Mouse (Mus musculus) frontal cortex, adult 2 months (tissue): Measurements from ENCODE around the gene Ppdpf. TPM values are rescaled to one million over a fixed set of nuclear protein-coding genes. Genes with fewer than 3 reads are reported as not detected.
"Not testable (repeated sequence)": the region's sequence is repeated elsewhere in the genome, so short reads cannot be mapped to it uniquely, and the experiment has no call there.

Experiments used
- DNase-seq, 2 experiments: peaks; one replicate each; pipeline ENCODE4 v3.0.0; 2022; ENCODE audit warnings: low spot score in 1 of 2; ENCODE audit errors: extremely low spot score in 1 of 2
- polyA plus RNA-seq: library from polyadenylated mRNA; depleted of rRNA; stranded (reverse); fragments of >200 nt; gene quantifications from 2 replicates; pipeline ENCODE4 v1.2.3, GENCODE M21; 2012

Ppdpf gene
- polyA plus RNA-seq, 1 experiment = 117 TPM

GRCm38 (mm10) chr2:181158471-181158870 lies 28.6 kb upstream of the Ppdpf start:
- no peak for DNase-seq

DNA sequence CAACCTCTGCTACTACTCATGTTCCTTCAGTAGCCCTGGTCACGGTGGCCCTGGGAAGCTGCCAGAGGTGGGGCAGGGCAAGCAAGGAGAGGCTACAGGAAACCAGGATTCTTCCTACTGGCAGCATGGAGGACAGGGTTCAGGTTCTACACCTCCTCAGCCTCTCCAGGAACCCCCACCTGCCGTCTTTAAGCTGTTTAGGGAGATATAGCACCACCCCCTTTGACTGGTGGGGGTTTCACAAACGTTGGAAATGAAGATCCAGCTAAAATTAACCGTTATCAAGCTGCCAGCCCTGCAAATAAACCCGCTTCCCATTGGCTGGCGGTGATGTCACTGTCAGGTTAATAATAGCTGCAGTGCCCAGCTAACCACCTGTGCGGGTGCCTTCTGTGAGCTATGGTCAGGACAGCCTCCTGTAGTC lies 27.9 kb upstream of the Ppdpf start:
- DNase-seq = peak; percentile 86

- peak; percentile 67 to 73 for DNase-seq
Observed at GRCm38 (mm10) chr2:181159771-181160170, 27.3 kb upstream of the Ppdpf start.

DNA sequence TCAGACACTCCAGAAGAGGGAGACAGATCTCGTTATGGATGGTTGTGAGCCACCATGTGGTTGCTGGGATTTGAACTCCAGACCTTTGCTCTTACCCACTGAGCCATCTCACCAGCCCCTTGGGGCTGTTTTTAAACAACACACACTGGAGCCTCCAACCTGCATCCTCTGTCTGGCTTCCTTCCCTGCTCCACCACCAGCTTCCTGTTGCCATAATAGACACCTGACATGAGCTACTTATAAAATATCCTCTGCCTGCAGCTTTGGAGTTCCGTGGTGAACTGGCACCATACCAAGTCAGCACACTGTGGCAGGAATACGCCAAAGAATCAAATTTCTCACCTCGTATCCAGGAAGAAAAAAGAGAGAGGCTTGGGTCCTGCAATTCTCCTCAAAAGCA lies 26.2 kb upstream of the Ppdpf start:
- no peak for DNase-seq

DNA sequence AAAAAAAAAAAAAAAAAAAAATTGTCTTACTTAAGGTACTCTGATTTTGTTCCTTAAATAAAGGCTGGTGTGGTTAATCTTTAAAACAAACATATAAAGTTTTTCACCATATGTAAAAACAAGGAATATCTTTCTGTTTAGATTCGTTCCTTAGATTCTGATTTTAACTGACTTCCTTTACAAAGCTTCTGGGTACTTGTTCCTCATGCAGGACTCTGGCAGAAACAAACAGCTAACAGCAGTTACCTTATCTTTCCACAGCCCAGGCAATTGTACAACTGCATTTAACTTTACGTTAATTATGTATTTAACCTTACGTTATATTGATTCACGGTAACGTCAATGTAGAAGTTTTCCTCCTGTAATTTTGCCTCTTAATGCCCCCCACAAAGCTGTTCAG lies 20.6 kb upstream of the Ppdpf start:
- no peak for DNase-seq

GRCm38 (mm10) chr2:181174646-181175045 lies 12.4 kb upstream of the Ppdpf start:
- DNase-seq = no peak

DNA sequence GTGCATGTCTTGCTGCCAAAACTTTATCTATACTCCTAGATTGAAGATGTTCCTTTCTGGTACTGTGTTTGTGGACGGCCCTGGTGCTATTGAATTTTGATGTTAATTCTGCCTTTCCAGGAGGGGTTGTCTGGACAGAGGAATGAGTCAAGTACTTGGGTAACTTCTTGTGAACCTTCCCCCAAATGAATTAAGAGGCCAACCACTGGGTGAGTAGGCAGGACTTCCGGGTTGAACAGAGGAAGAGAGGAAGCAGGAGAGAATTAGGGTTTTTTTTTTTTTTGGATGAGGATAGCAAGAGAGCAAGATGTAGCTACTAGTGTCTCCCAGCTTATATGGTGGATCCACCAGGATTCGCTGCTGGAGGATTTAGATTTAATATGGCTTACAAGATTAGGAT lies 9.0 kb upstream of the Ppdpf start:
- no peak for DNase-seq

DNA sequence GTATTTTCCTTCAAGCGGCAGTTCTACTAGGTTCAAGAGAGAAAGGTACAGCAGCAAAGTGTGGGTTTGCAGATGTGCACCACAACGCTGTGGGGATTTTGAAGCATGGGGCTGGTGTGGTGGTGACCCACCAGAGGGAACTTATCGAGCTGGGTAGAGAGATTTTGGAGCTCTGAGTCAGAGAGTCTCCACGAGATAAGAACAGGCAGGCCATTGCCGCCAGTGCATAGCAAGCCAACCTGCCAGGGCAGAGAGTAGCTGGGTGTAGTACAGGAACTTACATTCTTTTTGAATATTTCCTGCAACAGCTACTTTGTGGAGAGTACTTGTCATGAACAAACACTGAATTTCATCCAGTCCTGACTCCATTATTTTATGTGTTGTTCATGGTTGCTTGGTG lies 8.6 kb upstream of the Ppdpf start:
- no peak for DNase-seq

DNA sequence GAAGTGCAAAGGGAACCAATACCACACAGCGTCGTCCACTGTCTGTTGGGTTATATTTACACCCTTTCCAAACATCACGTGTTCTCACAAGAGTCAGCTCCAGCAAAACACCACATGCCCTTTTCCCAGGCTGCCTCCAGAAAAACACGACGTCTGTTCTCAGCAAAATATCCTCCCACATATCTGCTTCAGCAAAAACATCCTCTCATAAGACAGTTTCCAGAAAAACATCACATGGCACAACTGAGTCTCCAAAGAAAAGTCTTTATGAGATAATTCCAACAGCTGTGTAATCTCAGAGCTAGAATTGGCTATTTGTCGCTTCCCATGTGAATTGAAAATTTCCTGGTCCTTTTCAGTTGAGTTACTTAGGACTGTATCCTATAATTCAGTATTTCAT lies 6.1 kb upstream of the Ppdpf start:
- DNase-seq = peak in 1 of 2 experiments; percentile 57

DNA sequence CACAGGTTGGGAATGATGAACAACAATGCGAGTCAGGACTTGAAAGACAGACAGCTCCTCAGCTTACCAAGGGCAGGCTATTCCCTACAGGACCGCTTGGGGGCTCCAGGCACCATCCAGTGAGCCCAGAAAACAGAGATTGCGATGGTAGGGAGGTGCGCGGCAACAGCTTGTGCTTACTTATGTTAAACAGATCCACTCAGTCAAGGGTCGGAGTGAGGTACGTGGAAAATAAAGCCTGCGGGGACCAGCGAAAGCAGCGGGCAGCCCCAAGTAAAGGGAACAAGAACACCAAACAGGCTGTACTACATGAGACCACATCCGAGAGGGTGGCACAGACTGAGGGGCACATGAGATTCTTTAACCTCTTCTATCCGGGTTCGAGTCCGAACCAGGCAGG lies 412 bp upstream of the Ppdpf start:
- DNase-seq = peak; percentile 72 to 93

- no peak for DNase-seq
Observed at GRCm38 (mm10) chr2:181188681-181189080, 1.6 kb downstream of the Ppdpf start.

GRCm38 (mm10) chr2:181189321-181189720 lies 2.3 kb downstream of the Ppdpf start:
- DNase-seq = no peak

GRCm38 (mm10) chr2:181191385-181191784 lies 4.3 kb downstream of the Ppdpf start:
- DNase-seq = not testable (repeated sequence)

- DNase-seq = no peak
Observed at GRCm38 (mm10) chr2:181191936-181192335, 4.9 kb downstream of the Ppdpf start.

- no peak for DNase-seq
Observed at GRCm38 (mm10) chr2:181193044-181193443, 6.0 kb downstream of the Ppdpf start.

DNA sequence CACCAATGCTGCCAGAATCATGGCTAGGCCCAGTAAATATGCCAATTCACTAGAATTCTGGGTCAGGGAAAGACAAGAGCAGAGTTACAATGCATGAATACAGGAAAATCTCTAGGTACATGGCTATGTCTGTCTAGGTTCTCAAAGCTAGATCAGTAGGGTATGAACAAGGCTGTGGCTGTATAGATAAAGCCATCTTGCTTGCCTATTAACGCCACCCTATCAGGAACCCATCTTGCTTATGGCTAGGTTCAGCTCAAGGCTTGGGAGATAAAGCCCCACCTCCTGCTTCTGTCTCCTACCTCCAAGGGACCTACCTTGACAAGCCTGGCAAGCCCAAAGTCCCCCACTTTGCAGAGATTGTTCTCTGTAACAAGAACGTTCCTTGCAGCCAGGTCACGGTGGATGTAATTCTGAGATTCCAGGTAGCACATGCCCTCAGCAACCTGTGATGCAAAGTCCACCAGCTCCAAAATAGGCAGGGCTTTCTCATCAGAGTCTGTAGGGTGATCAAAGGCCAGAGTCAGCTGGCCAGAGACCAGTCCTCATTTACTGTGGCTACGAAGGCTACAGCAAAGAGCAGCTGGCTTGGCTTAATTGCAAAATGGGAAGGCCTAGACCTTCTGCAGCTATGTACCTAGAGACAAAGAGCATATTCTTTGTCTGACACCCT lies 9.7 kb downstream of the Ppdpf start:
- DNase-seq = no peak

- DNase-seq = no peak
Observed at GRCm38 (mm10) chr2:181201606-181202005, 14.6 kb downstream of the Ppdpf start.

DNA sequence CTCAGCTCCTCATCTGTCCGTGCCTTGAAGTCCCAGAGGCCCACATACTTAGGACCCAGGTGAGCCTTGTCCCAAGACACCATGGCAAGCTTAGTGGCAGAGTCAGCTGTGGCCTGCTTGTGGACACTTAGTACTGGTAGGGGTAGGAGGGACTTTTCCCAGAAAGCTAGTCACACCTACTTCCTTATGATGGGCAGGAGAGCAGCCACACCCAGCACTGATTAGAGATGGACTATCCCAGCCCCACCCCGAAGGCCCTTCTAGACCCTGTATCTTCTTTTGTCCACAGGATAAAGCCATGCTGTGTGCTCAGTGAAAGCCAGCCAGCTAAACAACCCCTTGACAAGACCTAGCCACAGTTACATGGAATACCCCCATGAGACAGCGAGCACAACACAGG lies 15.4 kb downstream of the Ppdpf start, which contains the start of gene Ptk6:
Ptk6 (minus strand) TSS at position 368 of the 400 bp plus-strand sequence.
- DNase-seq = no peak

GRCm38 (mm10) chr2:181202886-181203285 lies 15.8 kb downstream of the Ppdpf start:
- no peak for DNase-seq

DNA sequence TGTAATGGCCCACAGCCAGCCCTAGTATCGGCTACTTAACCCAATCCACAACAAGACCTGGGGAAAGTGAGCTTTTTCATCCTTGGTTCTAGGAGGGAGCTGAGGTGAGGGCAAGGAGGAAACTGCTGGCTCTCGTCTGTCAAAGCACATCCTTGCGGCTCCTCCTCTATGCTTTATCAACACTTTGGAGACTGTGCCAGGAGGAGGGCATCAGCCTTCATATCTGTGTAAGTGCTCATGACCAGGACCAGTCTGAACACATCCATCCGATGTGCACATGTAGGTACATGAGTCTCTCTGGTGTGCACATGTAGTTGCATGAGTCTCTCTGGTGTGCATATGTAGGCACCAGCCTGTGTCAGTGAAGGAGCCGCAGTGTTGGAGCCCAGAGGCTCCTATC lies 18.6 kb downstream of the Ppdpf start:
- no peak for DNase-seq

DNA sequence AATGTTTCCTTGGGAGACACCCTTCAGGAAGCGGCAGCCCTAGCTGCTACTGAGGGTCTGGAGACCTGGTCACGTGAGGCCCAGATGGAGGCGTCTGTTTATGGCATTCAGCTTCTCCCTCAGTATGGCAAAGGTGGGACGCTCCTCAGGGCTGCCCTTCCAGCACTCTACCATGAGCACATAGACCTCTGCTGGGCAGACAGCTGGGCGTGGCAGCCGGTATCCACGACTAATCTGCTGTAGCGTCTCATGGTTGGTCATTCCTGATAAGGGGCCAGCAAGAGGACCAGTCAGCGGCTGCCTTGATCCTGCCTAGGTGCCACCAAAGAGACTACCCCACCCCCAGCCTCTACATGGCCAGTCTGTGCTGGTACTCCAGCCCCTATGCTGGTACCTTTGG lies 19.1 kb downstream of the Ppdpf start:
- no peak for DNase-seq

DNA sequence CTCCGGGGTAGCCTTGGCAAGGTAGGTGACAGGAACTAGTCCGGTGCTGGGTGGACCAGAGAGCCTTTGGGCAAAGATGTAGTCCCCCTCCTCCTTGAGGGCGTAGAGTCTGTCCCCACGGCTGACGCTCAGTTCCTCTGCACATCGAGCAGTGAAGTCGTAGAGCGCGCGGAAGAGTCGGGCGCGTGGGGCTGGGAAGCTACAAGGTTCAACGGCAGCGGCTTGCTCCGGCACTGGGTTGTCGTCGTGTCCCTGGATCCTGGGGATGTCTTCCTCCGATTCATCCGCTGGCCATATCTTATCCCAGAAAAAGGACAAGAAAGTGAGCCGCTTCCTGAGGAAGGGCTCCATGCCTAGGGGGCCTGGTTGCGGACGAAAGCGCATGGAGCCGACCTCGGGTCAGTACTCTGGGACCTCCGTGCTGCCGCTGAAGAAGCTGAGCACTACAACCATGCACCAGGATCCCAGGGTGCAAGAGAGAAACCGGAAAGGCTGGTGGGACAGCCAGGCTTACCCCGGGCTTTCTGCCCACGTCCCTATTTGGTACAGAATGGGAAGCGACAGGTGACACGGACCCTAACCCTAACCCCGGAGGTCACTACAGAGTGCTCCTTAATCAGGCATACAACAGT lies 25.5 kb downstream of the Ppdpf start:
- no peak for DNase-seq
